Mouse (Mus musculus): ENCODE data around the gene Cyp2u1.

- TF ChIP-seq CTCF (IDR thresholded peaks at IDR 0.05; ENCODE audit: extremely low read depth, insufficient read depth, low read length): peak; percentile 85
- no peak for TF ChIP-seq POLR2A (IDR thresholded peaks at IDR 0.05; ENCODE audit: extremely low read depth, insufficient read depth, low read length)
Observed at GRCm38 (mm10) chr3:131245766-131246578, 57.1 kb downstream of the Cyp2u1 start.
